Mouse (Mus musculus) bone marrow macrophage, adult 2 months (primary cell): ENCODE results near the gene Ankrd39.

Experiments used
- CTCF ChIP-seq: IDR thresholded peaks from 2 replicates; pipeline ENCODE4 v1.5.1; 2012; ENCODE audit warnings: low read depth, mild to moderate bottlenecking, low read length, moderate library complexity
- POLR2A ChIP-seq: IDR thresholded peaks from 2 replicates; pipeline ENCODE4 v1.6.1; 2012; ENCODE audit warnings: mild to moderate bottlenecking, low read depth, low read length, borderline replicate concordance

- TF ChIP-seq POLR2A (peak; percentile 18; the same call in 1 of the 2 replicates), CTCF (peak; percentile 87)
Measured at GRCm38 (mm10) chr1:36556553-36557456, 9.6 kb upstream of the Ankrd39 start.
